1 mouse cellular context compared by ENCODE assay signal in the genomic region with DNA sequence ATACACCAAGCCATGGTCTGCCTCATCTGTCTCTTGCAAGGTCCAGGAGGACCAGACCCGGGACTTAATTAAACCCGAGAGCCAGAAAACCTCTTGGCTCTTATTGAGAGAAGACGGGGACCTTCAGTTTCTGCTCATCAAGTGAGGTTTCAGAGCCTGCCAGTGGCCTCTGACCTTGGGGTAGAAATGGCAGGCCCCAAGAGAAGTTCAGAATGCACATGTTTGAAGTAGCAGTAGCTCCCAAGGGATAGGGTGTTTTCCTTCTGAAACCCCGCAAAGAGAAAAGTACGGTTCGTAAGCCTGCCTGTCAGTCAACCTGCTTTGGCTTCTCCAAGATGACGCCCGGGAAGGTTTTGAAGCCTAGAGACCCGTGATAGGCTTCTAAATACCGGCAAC.
A peak's percentile ranks its signal among the peaks of the same experiment; 100 is the strongest.
TF ChIP-seq lines count a peak whose summit lies in the region.

No protein-coding gene starts in this region.

TF ChIP-seq in CH12.LX, 34 proteins besides CTCF, POLR2A, EP300 and RAD21 (continued from another document):
- TF ChIP-seq TBP (conservative IDR thresholded peaks at IDR 0.05; ENCODE audit: low read depth, low read length) (peak; percentile 36; the same call in 1 of the 2 replicates), IRF4 (IDR thresholded peaks at IDR 0.05; ENCODE audit: low read depth, low read length) (peak; percentile 44), MAFK (IDR thresholded peaks at IDR 0.05; ENCODE audit: insufficient replicate concordance, low read length) (0 out of 2 replicates have a peak, but pooled peaks have one; percentile 10), MAX (IDR thresholded peaks at IDR 0.05; ENCODE audit: low read length) (peak; percentile 85), HCFC1 (IDR thresholded peaks at IDR 0.05; ENCODE audit: low read depth, low read length) (no peak), ZC3H11A (IDR thresholded peaks at IDR 0.05; ENCODE audit: low read depth, low read length) (no peak), RCOR1 (conservative IDR thresholded peaks at IDR 0.05; ENCODE audit: low read depth, low read length) (no peak), USF2 (conservative IDR thresholded peaks at IDR 0.05; ENCODE audit: low read depth, low read length) (peak; percentile 15; the same call in 1 of the 2 replicates), MEF2A (IDR thresholded peaks at IDR 0.05; ENCODE audit: borderline replicate concordance, low read depth, low read length) (no peak), CHD2 (IDR thresholded peaks at IDR 0.05; ENCODE audit: low read length) (no peak; the same call in 1 of the 2 replicates), BHLHE40 (IDR thresholded peaks at IDR 0.05; ENCODE audit: low read depth, low read length) (peak; percentile 63), SIN3A (IDR thresholded peaks at IDR 0.05; ENCODE audit: low read length) (0 out of 2 replicates have a peak, but pooled peaks have one; percentile 61), ZNF384 (IDR thresholded peaks at IDR 0.05; ENCODE audit: low read depth, low read length) (no peak), ELF1 (IDR thresholded peaks at IDR 0.05; ENCODE audit: low read depth, low read length) (no peak)
TF ChIP-seq in CH12.LX: peak in this region for 11.
